Mouse (Mus musculus): Measurements from ENCODE around the gene Lrrtm4. TPM values are rescaled to one million over a fixed set of nuclear protein-coding genes. Genes with fewer than 3 reads are reported as not detected.

Lrrtm4 gene
- polyA plus RNA-seq, 1 experiment from 2014 or later, result 18.4 TPM

DNA sequence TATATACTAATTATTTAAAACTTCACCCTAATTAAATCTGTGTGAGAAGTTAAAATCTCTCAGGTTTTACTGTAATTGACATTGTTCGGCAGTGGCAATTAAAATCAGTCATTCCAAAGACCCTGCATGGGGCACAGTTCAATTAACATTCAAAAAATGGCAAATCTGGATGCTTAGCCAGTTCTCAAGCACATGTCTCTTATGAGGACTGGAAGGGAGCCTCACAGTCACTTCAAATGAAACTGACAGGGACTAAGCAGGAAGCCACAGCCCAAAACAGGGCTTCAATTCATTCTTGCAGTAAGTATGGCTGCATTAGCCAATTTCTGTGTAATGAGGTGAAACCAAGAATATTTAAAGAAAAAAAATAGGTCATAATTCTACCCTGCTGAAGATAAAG lies 333.6 kb downstream of the Lrrtm4 start:
- Histone ChIP-seq H3K9ac (no peak overlapping the region), H3K27me3 (replicated peaks) (no peaks in the 10 kb centered on the region), H3K4me1 (no peaks in the 10 kb centered on the region), H3K4me3 (no peak overlapping the region), H3K4me2 (no peak overlapping the region), H3K9me3 (no peaks in the 10 kb centered on the region), H3K27ac (no peak overlapping the region), H3K36me3 (replicated peaks) (no peaks in the 10 kb centered on the region)
- 62% methylated on average over 1 of the region's 1 CpGs for whole genome bisulfite sequencing
- no peak for ATAC-seq (replicated peaks)

DNA sequence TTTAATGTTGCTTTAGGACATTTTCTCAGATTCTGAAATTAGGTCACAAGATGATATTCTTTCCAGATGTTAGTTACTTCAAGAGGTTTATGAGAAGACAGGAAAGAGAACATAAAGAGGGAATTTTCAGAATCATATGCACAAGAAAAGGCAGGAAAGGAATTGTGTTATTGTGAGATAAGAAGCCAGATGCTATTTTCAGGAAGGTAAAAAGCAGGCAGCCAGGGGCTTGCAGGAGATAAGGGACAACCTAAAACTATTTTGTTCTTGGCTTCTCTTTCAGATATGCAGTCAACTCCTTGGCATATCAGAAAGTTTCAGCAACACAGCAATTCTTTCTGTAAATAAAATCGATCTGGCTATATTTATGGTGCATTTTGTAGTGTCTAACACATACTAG lies 338.4 kb downstream of the Lrrtm4 start:
- Histone ChIP-seq H3K4me3 (no peak overlapping the region), H3K4me1 (no peaks in the 10 kb centered on the region), H3K9ac (no peak overlapping the region), H3K9me3 (no peaks in the 10 kb centered on the region), H3K27me3 (replicated peaks) (no peaks in the 10 kb centered on the region), H3K27ac (no peak overlapping the region), H3K4me2 (no peak overlapping the region), H3K36me3 (replicated peaks) (no peaks in the 10 kb centered on the region)
- ATAC-seq (replicated peaks), result no peak
- 90% methylated on average over 1 of the region's 1 CpGs for WGBS

DNA sequence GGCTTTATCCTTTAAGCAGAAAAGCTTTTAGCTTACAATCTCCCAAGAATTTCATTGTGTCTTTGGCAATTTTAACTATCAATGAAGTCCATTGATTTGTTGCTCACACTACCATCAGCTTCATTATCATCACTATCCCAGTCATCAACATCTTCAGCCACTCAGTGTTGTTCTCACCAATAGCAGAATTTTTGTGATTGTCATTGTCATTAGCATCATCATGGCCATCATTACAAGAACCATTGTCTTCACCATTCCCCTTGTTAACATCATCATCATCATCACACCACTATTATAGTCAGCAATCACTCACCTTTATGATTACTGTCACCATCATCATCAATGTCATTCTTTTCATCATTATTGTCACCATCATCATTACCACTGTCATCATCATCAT lies 344.9 kb downstream of the Lrrtm4 start:
- no peak for ATAC-seq (replicated peaks)
- H3K9ac ChIP-seq, result no peak overlapping the region
- H3K4me1 ChIP-seq, result no peaks in the 10 kb centered on the region
- H3K4me3 ChIP-seq, result no peak overlapping the region
- no peaks in the 10 kb centered on the region for H3K27me3 ChIP-seq (replicated peaks)
- no peak overlapping the region for H3K27ac ChIP-seq
- no peaks in the 10 kb centered on the region for H3K36me3 ChIP-seq (replicated peaks)
- H3K9me3 ChIP-seq, result no peaks in the 10 kb centered on the region
- H3K4me2 ChIP-seq, result no peak overlapping the region

DNA sequence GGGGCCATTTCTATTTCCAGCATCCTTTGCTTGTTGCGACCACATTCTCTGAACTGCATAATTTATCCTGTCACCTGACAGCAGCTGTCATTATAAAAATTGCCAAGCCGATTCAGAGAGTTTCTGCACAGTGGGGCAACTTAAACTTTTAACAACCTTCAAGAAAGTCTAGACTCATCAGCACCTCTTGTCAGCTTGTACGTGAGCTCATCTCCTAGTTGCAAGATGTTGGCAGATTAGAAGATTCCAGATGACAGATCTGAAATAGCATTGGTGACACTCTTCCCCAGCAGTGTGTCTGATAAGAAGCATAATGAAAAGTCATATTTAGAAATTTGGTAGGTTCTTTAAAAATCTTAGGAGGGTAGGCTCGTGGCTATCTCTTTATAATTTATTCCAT lies 347.9 kb downstream of the Lrrtm4 start:
- no peak for ATAC-seq (replicated peaks)
- Histone ChIP-seq H3K36me3 (replicated peaks) (no peaks in the 10 kb centered on the region), H3K27ac (no peak overlapping the region)

DNA sequence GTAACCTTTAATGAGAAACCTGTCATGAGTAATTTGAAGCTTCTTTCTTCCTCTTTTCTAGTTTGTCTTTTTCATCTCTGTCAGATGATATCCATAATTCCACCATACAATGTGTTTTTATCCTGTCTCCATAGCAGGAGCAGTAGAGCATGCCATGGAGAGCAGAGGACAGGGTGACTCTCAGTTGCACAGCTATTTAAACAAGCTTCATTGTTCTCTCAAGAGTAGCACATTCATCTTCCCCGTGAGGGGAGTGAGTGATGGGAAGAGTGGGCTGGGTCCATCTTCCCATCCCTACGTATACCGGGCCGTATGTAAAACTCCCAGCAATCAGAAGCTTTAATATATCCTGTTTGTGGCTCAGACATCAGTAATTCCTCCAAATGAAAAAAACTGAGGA lies 370.9 kb downstream of the Lrrtm4 start:
- no peak overlapping the region for H3K9ac ChIP-seq
- no peak overlapping the region for H3K4me3 ChIP-seq
- H3K36me3 ChIP-seq (replicated peaks), result no peaks in the 10 kb centered on the region
- no peaks in the 10 kb centered on the region for H3K9me3 ChIP-seq
- no peaks in the 10 kb centered on the region for H3K27me3 ChIP-seq (replicated peaks)
- H3K4me1 ChIP-seq, result no peaks in the 10 kb centered on the region
- 38% methylated on average over 4 of the region's 4 CpGs for WGBS
- no peak overlapping the region for H3K27ac ChIP-seq
- no peak for ATAC-seq (replicated peaks)
- H3K4me2 ChIP-seq, result no peak overlapping the region

More for the DNA sequence above, 347.9 kb downstream of the Lrrtm4 start:
- 66% methylated on average over 4 of the region's 4 CpGs for WGBS
- no peak overlapping the region for H3K4me2 ChIP-seq
- H3K4me1 ChIP-seq, result no peaks in the 10 kb centered on the region
- no peak overlapping the region for H3K9ac ChIP-seq
- H3K27me3 ChIP-seq (replicated peaks), result no peaks in the 10 kb centered on the region
- H3K9me3 ChIP-seq, result no peaks in the 10 kb centered on the region
- H3K4me3 ChIP-seq, result no peak overlapping the region

DNA sequence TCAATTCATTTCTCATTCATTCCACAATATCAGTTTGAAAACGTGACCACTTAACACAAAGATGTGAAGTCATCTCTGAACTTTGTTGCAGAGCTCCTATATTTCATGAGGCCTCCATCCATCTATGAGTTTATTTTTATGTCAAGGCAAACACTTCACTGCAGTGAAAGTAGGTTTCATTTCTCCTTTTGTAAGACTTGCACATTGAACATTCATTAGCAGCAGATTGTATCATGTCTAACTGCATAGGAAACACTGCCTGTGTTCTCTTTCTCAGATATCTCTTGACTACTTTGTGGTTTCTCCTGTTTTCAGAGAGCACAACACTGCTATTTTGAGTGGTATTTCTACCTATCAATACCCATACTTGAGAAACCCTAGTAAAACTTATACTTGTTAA lies 388.1 kb downstream of the Lrrtm4 start:
- Histone ChIP-seq H3K27ac (no peak overlapping the region), H3K4me2 (no peak overlapping the region), H3K4me3 (no peak overlapping the region), H3K4me1 (no peaks in the 10 kb centered on the region), H3K27me3 (replicated peaks) (no peaks in the 10 kb centered on the region), H3K9me3 (no peaks in the 10 kb centered on the region), H3K9ac (no peak overlapping the region), H3K36me3 (replicated peaks) (no peaks in the 10 kb centered on the region)
- ATAC-seq (replicated peaks), result no peak
- WGBS, result 81% methylated on average over 1 of the region's 1 CpGs

DNA sequence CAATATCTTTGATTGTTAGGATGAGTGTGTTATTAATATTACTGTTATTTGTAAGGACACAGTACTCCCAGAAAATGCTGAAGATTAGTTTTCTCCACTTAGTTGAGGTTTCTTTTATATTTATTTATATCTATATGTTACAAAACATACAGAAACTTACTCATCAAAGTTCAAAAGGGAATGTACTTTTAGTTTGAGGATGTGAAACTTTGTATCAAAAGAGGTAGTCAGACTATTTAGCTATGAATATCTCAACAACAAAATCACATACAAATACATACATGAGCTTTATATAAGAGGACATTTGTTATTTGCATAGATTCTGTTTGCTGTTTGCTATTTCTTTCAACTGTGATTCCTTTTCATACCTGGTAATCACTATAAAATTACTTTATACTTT lies 421.5 kb downstream of the Lrrtm4 start:
- no peaks in the 10 kb centered on the region for H3K9me3 ChIP-seq
- H3K4me2 ChIP-seq, result no peak overlapping the region
- H3K27me3 ChIP-seq (replicated peaks), result no peaks in the 10 kb centered on the region
- no peak overlapping the region for H3K4me3 ChIP-seq
- H3K27ac ChIP-seq, result no peak overlapping the region
- ATAC-seq (replicated peaks), result no peak
- no peak overlapping the region for H3K9ac ChIP-seq
- H3K36me3 ChIP-seq (replicated peaks), result no peaks in the 10 kb centered on the region
- H3K4me1 ChIP-seq, result no peaks in the 10 kb centered on the region

DNA sequence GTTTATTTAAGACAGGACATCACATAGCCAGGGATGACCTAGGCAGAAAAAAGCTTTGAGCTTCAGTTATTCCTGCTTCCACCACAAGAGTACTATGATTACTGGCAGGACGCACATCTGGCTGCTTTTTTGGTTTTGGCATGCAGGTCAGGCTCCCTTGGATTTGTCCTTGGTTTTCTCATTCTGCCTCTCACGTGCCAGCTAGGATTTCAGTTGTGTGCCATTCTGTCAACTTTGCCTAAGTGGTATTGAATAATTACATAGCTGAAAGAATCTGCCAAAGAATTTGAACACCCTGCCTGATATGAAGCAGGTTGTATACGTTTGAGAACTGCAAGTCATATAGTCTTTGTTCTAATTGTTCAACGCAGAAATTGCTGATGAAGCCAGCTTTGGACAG lies 451.9 kb downstream of the Lrrtm4 start:
- H3K27me3 ChIP-seq (replicated peaks), result no peaks in the 10 kb centered on the region
- no peaks in the 10 kb centered on the region for H3K36me3 ChIP-seq (replicated peaks)
- no peaks in the 10 kb centered on the region for H3K9me3 ChIP-seq
- H3K4me1 ChIP-seq, result no peaks in the 10 kb centered on the region
- no peak for ATAC-seq (replicated peaks)
- no peak overlapping the region for H3K9ac ChIP-seq
- no peak overlapping the region for H3K27ac ChIP-seq
- WGBS, result 69% methylated on average over 4 of the region's 4 CpGs
- H3K4me2 ChIP-seq, result no peak overlapping the region
- H3K4me3 ChIP-seq, result no peak overlapping the region

DNA sequence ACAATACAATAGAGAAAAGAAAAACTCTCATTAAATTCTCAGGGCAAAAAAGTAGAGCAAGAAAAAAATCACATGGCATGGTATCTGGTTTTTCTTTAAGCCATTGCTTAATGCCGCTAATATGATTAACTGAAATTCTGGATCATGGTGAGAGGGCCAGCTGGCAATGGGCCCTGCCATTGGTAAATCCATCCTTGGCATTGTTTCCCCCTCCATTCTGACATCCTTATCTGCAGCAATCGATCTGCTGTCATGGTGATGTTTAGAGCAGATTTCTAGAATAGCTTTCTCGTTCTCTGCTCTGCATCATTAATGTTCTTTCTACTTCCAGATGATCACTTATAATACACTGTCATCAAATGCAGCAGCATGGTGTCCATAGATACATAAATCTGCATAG lies 457.5 kb downstream of the Lrrtm4 start:
- no peak overlapping the region for H3K27ac ChIP-seq
- no peaks in the 10 kb centered on the region for H3K9me3 ChIP-seq
- H3K9ac ChIP-seq, result no peak overlapping the region
- H3K4me1 ChIP-seq, result peaks cover 3% of the 10 kb centered on the region; the same call in 1 of the 2 replicates
- no peaks in the 10 kb centered on the region for H3K27me3 ChIP-seq (replicated peaks)
- no peak overlapping the region for H3K4me3 ChIP-seq
- 0 out of 2 replicates have a peak, but pooled peaks have one; percentile 9 for ATAC-seq (replicated peaks)
- no peak overlapping the region for H3K4me2 ChIP-seq
- no peaks in the 10 kb centered on the region for H3K36me3 ChIP-seq (replicated peaks)
- 38% methylated on average over 3 of the region's 3 CpGs for WGBS

DNA sequence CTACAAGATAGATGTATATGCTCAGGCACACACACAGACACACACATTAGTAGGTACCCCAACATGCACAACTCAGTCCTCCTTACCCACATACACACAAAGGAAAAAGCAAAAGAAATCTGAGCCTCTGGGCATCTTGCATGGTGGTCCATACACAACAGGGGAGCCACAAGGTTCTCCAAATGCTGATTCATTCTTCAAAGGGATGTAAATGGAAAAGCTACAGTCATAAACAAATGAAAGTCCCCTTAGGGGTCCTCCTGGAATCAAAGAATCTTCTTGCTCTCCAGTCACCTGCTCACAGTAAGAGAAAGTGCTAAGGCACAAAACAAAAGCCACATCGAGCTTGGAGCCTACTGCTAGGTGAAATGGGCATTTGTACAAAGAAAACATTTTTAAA lies 526.3 kb downstream of the Lrrtm4 start:
- Histone ChIP-seq H3K9me3 (no peaks in the 10 kb centered on the region), H3K4me3 (no peak overlapping the region), H3K4me2 (no peak overlapping the region), H3K27ac (no peak overlapping the region), H3K27me3 (replicated peaks) (no peaks in the 10 kb centered on the region), H3K4me1 (no peaks in the 10 kb centered on the region), H3K36me3 (replicated peaks) (no peaks in the 10 kb centered on the region), H3K9ac (no peak overlapping the region)
- ATAC-seq (replicated peaks), result no peak
- 17% methylated on average over 1 of the region's 1 CpGs for WGBS

DNA sequence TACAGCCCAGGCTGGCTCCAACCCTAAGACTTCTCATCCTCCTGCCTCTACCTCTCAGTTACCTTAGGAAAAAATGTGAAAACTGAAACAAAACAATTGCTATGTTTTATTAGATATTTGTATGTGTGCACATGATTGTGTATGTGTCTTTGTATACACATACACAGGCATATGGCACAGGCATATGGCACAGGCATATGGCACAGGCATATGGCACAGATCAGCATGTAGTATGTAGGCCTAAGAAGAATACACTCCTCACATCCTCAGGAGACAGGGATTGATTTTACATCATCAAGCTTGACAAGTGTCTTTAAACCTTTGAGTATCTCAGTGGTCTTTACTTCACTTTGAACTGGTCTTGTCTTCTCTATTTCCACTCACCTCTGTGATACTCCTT lies 531.2 kb downstream of the Lrrtm4 start:
- Histone ChIP-seq H3K4me2 (no peak overlapping the region), H3K4me3 (no peak overlapping the region), H3K9me3 (no peaks in the 10 kb centered on the region), H3K27ac (no peak overlapping the region), H3K4me1 (no peaks in the 10 kb centered on the region), H3K9ac (no peak overlapping the region), H3K27me3 (replicated peaks) (no peaks in the 10 kb centered on the region), H3K36me3 (replicated peaks) (no peaks in the 10 kb centered on the region)
- ATAC-seq (replicated peaks), result no peak

DNA sequence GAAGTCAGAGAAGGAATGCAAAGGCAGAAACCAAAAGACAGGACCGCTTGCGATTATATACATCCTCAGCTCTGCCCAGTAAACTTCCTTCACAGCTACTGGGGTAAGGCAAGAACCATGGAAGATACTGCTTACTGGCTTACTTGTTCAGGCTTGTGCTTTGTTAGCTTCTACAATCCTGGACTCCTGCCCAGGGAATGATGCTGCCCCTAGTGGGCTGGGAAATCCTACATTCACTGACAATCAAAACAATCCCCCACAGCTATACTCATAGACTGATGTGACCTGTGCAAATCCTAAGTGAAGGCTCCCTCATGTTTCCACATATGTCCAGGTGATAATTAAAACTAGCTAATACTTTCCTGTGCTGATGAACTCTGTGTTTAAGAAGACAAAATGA lies 534.7 kb downstream of the Lrrtm4 start:
- no peaks in the 10 kb centered on the region for H3K4me1 ChIP-seq
- H3K36me3 ChIP-seq (replicated peaks), result no peaks in the 10 kb centered on the region
- H3K27me3 ChIP-seq (replicated peaks), result no peaks in the 10 kb centered on the region
- no peak for ATAC-seq (replicated peaks)
- no peaks in the 10 kb centered on the region for H3K9me3 ChIP-seq
- H3K4me2 ChIP-seq, result no peak overlapping the region
- H3K4me3 ChIP-seq, result no peak overlapping the region
- no peak overlapping the region for H3K27ac ChIP-seq
- WGBS, result 98% methylated on average over 2 of the region's 2 CpGs
- H3K9ac ChIP-seq, result no peak overlapping the region

DNA sequence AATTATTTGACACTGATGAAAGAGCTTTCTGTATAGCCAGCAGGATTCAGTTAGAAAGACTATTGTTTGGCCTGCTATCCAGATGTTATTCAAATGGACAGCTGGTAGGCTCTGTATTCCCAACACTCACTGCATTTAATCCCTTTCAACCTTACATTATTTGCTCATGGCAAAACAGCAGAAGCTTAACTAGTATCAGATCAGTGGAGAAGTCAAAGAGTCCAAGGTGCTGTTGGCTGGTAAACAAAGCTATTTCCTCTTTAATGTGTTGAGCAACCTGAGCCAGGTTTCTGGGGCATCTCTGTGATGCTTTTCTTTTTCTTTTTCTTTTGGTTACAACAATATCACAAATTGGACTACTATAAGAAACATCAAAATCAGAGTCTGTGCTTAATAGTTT lies 536.3 kb downstream of the Lrrtm4 start:
- no peak overlapping the region for H3K4me3 ChIP-seq
- no peaks in the 10 kb centered on the region for H3K27me3 ChIP-seq (replicated peaks)
- H3K36me3 ChIP-seq (replicated peaks), result no peaks in the 10 kb centered on the region
- no peak overlapping the region for H3K9ac ChIP-seq
- no peak overlapping the region for H3K27ac ChIP-seq
- no peak for ATAC-seq (replicated peaks)
- H3K4me1 ChIP-seq, result no peaks in the 10 kb centered on the region
- no peaks in the 10 kb centered on the region for H3K9me3 ChIP-seq
- H3K4me2 ChIP-seq, result no peak overlapping the region

DNA sequence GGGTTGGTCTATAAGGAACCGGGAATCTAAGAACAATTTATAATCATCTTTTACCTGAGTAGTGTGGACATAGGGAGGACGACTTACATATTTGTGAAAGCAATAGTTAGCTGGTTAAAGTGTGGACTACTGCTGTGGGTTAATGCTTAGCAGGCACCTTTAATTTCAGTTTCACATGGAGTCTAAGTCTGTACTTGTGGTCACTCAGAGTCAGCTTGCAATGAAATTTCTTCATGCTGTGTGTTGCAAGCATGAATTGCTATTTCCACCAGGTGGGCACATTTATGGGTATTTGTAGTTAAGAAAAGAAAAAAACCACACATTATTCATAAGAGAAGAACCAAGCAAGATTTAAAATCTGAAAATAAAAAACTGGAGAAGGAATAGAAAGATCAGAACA lies 558.5 kb downstream of the Lrrtm4 start:
- H3K4me2 ChIP-seq, result no peak overlapping the region
- H3K27me3 ChIP-seq (replicated peaks), result no peaks in the 10 kb centered on the region
- H3K27ac ChIP-seq, result no peak overlapping the region
- H3K9me3 ChIP-seq, result no peaks in the 10 kb centered on the region
- H3K4me3 ChIP-seq, result no peak overlapping the region
- H3K9ac ChIP-seq, result no peak overlapping the region
- H3K36me3 ChIP-seq (replicated peaks), result no peaks in the 10 kb centered on the region
- no peaks in the 10 kb centered on the region for H3K4me1 ChIP-seq
- 91% methylated on average over 2 of the region's 2 CpGs for whole genome bisulfite sequencing
- no peak for ATAC-seq (replicated peaks)
